Mouse (Mus musculus) bone marrow, adult 2 months (tissue): Measurements from ENCODE around the gene Grap2. TPM values are rescaled to one million over a fixed set of nuclear protein-coding genes. Genes with fewer than 3 reads are reported as not detected.

Experiments
- H3K27ac ChIP-seq: fragments of 200-500 bp; 2 replicates; pipeline ENCODE4 v1.5.1; 2012; ENCODE audit warnings: low read depth, mild to moderate bottlenecking, control low read depth, inconsistent platforms, low read length; ENCODE audit not compliant: control insufficient read depth, poor library complexity, insufficient read depth
- H3K4me1 ChIP-seq: fragments of 200-500 bp; 2 replicates; pipeline ENCODE4 v1.6.1; 2011; ENCODE audit warnings: low read length; ENCODE audit not compliant: control insufficient read depth, insufficient read depth
- H3K4me3 ChIP-seq: fragments of 200-500 bp; replicated peaks from 2 replicates; pipeline ENCODE3; 2011; ENCODE audit warnings: mild to moderate bottlenecking, low read depth, low read length, control low read depth; ENCODE audit not compliant: control insufficient read depth
- CTCF ChIP-seq: fragments of 200-500 bp; IDR thresholded peaks from 2 replicates; pipeline ENCODE4 v1.5.1; 2011; ENCODE audit warnings: low read length, control low read depth; ENCODE audit not compliant: control insufficient read depth, insufficient read depth
- POLR2A ChIP-seq: fragments of 200-500 bp; IDR thresholded peaks from 2 replicates; pipeline ENCODE4 v1.6.1; 2011; ENCODE audit warnings: low read depth, mild to moderate bottlenecking, control low read depth, low read length, borderline replicate concordance; ENCODE audit not compliant: control insufficient read depth
- WGBS: fragments of 180-500 bp; shearing (Covaris S2); methylation state at CpG from one replicate; pipeline ENCODE4 v1.1.7; 2018; 5-methylcytosine and 5-hydroxymethylcytosine counted together
- polyA plus RNA-seq: library from polyadenylated mRNA; stranded (reverse); fragments of >200 nt; gene quantifications from 2 replicates; pipeline ENCODE4 v1.2.4, GENCODE M21; 2011; ENCODE audit warnings: low replicate concordance; ENCODE audit not compliant: missing spikeins, insufficient read depth, insufficient read length

The Grap2 gene
- polyA plus RNA-seq, 1 experiment = 52.0 TPM

GRCm38 (mm10) chr15:80570226-80570625, 2.2 kb upstream of the Grap2 start:
- no peak overlapping the region for H3K27ac ChIP-seq
- H3K4me3 ChIP-seq = no peak overlapping the region
- 74% methylated on average over 1 of the region's 1 CpGs for WGBS
- H3K4me1 ChIP-seq = peaks cover 2% of the 10 kb centered on the region; the same call in 1 of the 2 replicates
- TF ChIP-seq CTCF (no peak), POLR2A (no peak)

GRCm38 (mm10) chr15:80571611-80572010, 783 bp upstream of the Grap2 start:
- Histone ChIP-seq H3K4me1 (peaks cover 2% of the 10 kb centered on the region; the same call in 1 of the 2 replicates), H3K4me3 (no peak overlapping the region), H3K27ac (peak overlapping the region; percentile 54)
- no peak for TF ChIP-seq POLR2A
- TF ChIP-seq CTCF = no peak
- 24% methylated on average over 7 of the region's 7 CpGs for WGBS

- 57% methylated on average over 9 of the region's 9 CpGs for WGBS
Observed at GRCm38 (mm10) chr15:80572811-80573520, 572 bp downstream of the Grap2 start.

GRCm38 (mm10) chr15:80574211-80575040, 2.0 kb downstream of the Grap2 start:
- no peak overlapping the region for H3K4me3 ChIP-seq
- 86% methylated on average over 17 of the region's 17 CpGs for WGBS
- no peak overlapping the region for H3K27ac ChIP-seq

More at GRCm38 (mm10) chr15:80572811-80573520, 572 bp downstream of the Grap2 start:
- H3K4me3 ChIP-seq = peak overlapping the region; percentile 73
- no peak overlapping the region for H3K27ac ChIP-seq
- H3K4me1 ChIP-seq = peaks cover 2% of the 10 kb centered on the region; the same call in 1 of the 2 replicates
- TF ChIP-seq CTCF = no peak
- TF ChIP-seq POLR2A = no peak

GRCm38 (mm10) chr15:80575817-80576370, 3.5 kb downstream of the Grap2 start:
- H3K4me3 ChIP-seq = no peak overlapping the region
- TF ChIP-seq CTCF (no peak), POLR2A (no peak)
- peaks cover 2% of the 10 kb centered on the region; the same call in 1 of the 2 replicates for H3K4me1 ChIP-seq
- no peak overlapping the region for H3K27ac ChIP-seq
- WGBS = 88% methylated on average over 13 of the region's 13 CpGs

More at GRCm38 (mm10) chr15:80574211-80575040, 2.0 kb downstream of the Grap2 start:
- peaks cover 2% of the 10 kb centered on the region; the same call in 1 of the 2 replicates for H3K4me1 ChIP-seq
- TF ChIP-seq POLR2A (no peak), CTCF (no peak)

GRCm38 (mm10) chr15:80576415-80576994, 4.1 kb downstream of the Grap2 start:
- Histone ChIP-seq H3K4me1 (peaks cover 2% of the 10 kb centered on the region; the same call in 1 of the 2 replicates), H3K4me3 (no peak overlapping the region), H3K27ac (no peak overlapping the region)
- TF ChIP-seq POLR2A (no peak), CTCF (no peak)
- WGBS = 72% methylated on average over 11 of the region's 11 CpGs

GRCm38 (mm10) chr15:80577166-80577960, 5.0 kb downstream of the Grap2 start:
- no peak for TF ChIP-seq POLR2A
- TF ChIP-seq CTCF = no peak
- H3K4me3 ChIP-seq = no peak overlapping the region
- no peak overlapping the region for H3K27ac ChIP-seq
- no peaks in the 10 kb centered on the region for H3K4me1 ChIP-seq
- 85% methylated on average over 22 of the region's 22 CpGs for WGBS
